Mouse (Mus musculus): ENCODE measurements at regions not wholly inside any gene's neighbourhood (a gene's known extent, or its start where the extent isn't known, plus 50 kb on each side); places are given as distances from the start of the nearest gene placed in this dataset.

- no peak for TF ChIP-seq POLR2A (IDR thresholded peaks at IDR 0.05; ENCODE audit: control insufficient read depth, low read depth, low read length)
- TF ChIP-seq CTCF (IDR thresholded peaks at IDR 0.05; ENCODE audit: control insufficient read depth, insufficient read depth, insufficient replicate concordance, low read depth, low read length): no peak
These were observed 1318.2 kb downstream of the Defb40 start for GRCm38 (mm10) chr8:17659753-17660361.
